Mouse (Mus musculus) thymus, adult 2 months (tissue): Measurements from ENCODE around the gene Armc7. TPM values are rescaled to one million over a fixed set of nuclear protein-coding genes. Genes with fewer than 3 reads are reported as not detected.
"Not testable (repeated sequence)": the region's sequence is repeated elsewhere in the genome, so short reads cannot be mapped to it uniquely, and the experiment has no call there.

Source experiments
- DNase-seq: peaks from one replicate; pipeline ENCODE4 v3.0.0; 2021
- H3K27ac ChIP-seq: fragments of 200-500 bp; 2 replicates; pipeline ENCODE4 v1.5.1; 2012; ENCODE audit warnings: low read length, control low read depth; ENCODE audit not compliant: control insufficient read depth, insufficient read depth
- H3K27me3 ChIP-seq: fragments of 200-500 bp; 2 replicates; pipeline ENCODE4 v1.6.1; 2012; ENCODE audit warnings: mild to moderate bottlenecking, low read length, moderate library complexity, mixed read lengths; ENCODE audit not compliant: control insufficient read depth, insufficient read depth
- H3K36me3 ChIP-seq: fragments of 200-500 bp; 2 replicates; pipeline ENCODE4 v1.6.1; 2012; ENCODE audit warnings: mild to moderate bottlenecking, low read length, moderate library complexity; ENCODE audit not compliant: control insufficient read depth, insufficient read depth
- H3K4me1 ChIP-seq: fragments of 200-500 bp; replicated peaks from 2 replicates; pipeline ENCODE4 v1.6.1; 2012; ENCODE audit warnings: low read length; ENCODE audit not compliant: control insufficient read depth, insufficient read depth
- H3K4me3 ChIP-seq: fragments of 200-500 bp; 2 replicates; pipeline ENCODE4 v1.5.1; 2012; ENCODE audit warnings: mild to moderate bottlenecking, low read length, control low read depth, moderate library complexity; ENCODE audit not compliant: control insufficient read depth, insufficient read depth
- CTCF ChIP-seq: fragments of 200-500 bp; IDR thresholded peaks from 2 replicates; pipeline ENCODE4 v1.5.1; 2012; ENCODE audit warnings: mild to moderate bottlenecking, control low read depth, low read length, moderate library complexity, borderline replicate concordance; ENCODE audit not compliant: control insufficient read depth, poor library complexity, insufficient read depth; ENCODE audit errors: extremely low read depth
- POLR2A ChIP-seq: fragments of 200-500 bp; IDR thresholded peaks from 2 replicates; pipeline ENCODE4 v1.6.1; 2012; ENCODE audit warnings: mild to moderate bottlenecking, low read length, control low read depth, moderate library complexity; ENCODE audit not compliant: control insufficient read depth, poor library complexity, insufficient read depth; ENCODE audit errors: extremely low read depth
- WGBS: fragments of 180-500 bp; shearing (Covaris S2); methylation state at CpG from one replicate; pipeline ENCODE4 v1.1.7; 2018; 5-methylcytosine and 5-hydroxymethylcytosine counted together
- polyA plus RNA-seq: library from polyadenylated mRNA; depleted of rRNA; stranded (reverse); fragments of >200 nt; gene quantifications from 2 replicates; pipeline ENCODE4 v1.2.3, GENCODE M21; 2012

Gene Armc7
- polyA plus RNA-seq, 1 experiment = 91.3 TPM

GRCm38 (mm10) chr11:115518693-115519092 lies 43.2 kb downstream of the Armc7 start:
- no peaks in the 10 kb centered on the region for H3K27me3 ChIP-seq
- no peak overlapping the region for H3K4me3 ChIP-seq
- peaks cover 12% of the 10 kb centered on the region for H3K36me3 ChIP-seq
- no peak overlapping the region for H3K27ac ChIP-seq
- 91% methylated on average over 9 of the region's 9 CpGs for WGBS
- DNase-seq = no peak
- H3K4me1 ChIP-seq = peaks cover 5% of the 10 kb centered on the region
- TF ChIP-seq POLR2A (no peak), CTCF (no peak)

- 81% methylated on average over 3 of the region's 3 CpGs for WGBS
- Histone ChIP-seq H3K36me3 (peaks cover 21% of the 10 kb centered on the region), H3K4me1 (peaks cover 5% of the 10 kb centered on the region), H3K27ac (no peak overlapping the region), H3K27me3 (no peaks in the 10 kb centered on the region), H3K4me3 (no peak overlapping the region)
- TF ChIP-seq POLR2A (no peak), CTCF (no peak)
- no peak for DNase-seq
Measured at GRCm38 (mm10) chr11:115519581-115519980, 44.1 kb downstream of the Armc7 start.

GRCm38 (mm10) chr11:115520218-115520617 lies 44.8 kb downstream of the Armc7 start:
- 94% methylated on average over 2 of the region's 2 CpGs for WGBS
- Histone ChIP-seq H3K4me1 (peaks cover 1% of the 10 kb centered on the region), H3K36me3 (peaks cover 28% of the 10 kb centered on the region), H3K4me3 (no peak overlapping the region), H3K27me3 (no peaks in the 10 kb centered on the region), H3K27ac (no peak overlapping the region)
- no peak for DNase-seq
- no peak for TF ChIP-seq CTCF

GRCm38 (mm10) chr11:115521080-115521479 lies 45.6 kb downstream of the Armc7 start:
- peaks cover 36% of the 10 kb centered on the region for H3K36me3 ChIP-seq
- no peak overlapping the region for H3K27ac ChIP-seq
- H3K4me3 ChIP-seq = no peak overlapping the region
- H3K4me1 ChIP-seq = no peaks in the 10 kb centered on the region
- H3K27me3 ChIP-seq = no peaks in the 10 kb centered on the region
- TF ChIP-seq POLR2A (no peak), CTCF (no peak)
- WGBS = 87% methylated on average over 4 of the region's 4 CpGs
- DNase-seq = no peak

GRCm38 (mm10) chr11:115522238-115522637 lies 46.8 kb downstream of the Armc7 start:
- WGBS = 98% methylated on average over 2 of the region's 2 CpGs
- Histone ChIP-seq H3K36me3 (peaks cover 48% of the 10 kb centered on the region), H3K4me3 (no peak overlapping the region), H3K27me3 (no peaks in the 10 kb centered on the region), H3K4me1 (no peaks in the 10 kb centered on the region), H3K27ac (no peak overlapping the region)
- DNase-seq = no peak
- TF ChIP-seq POLR2A (no peak), CTCF (no peak)

- no peaks in the 10 kb centered on the region for H3K27me3 ChIP-seq
- no peak for TF ChIP-seq CTCF
- TF ChIP-seq POLR2A = no peak
- no peak overlapping the region for H3K4me3 ChIP-seq
- peaks cover 52% of the 10 kb centered on the region for H3K36me3 ChIP-seq
- no peak for DNase-seq
- H3K4me1 ChIP-seq = no peaks in the 10 kb centered on the region
- no peak overlapping the region for H3K27ac ChIP-seq
- WGBS = 90% methylated on average over 2 of the region's 2 CpGs
Measured at GRCm38 (mm10) chr11:115522703-115523102, 47.2 kb downstream of the Armc7 start.

GRCm38 (mm10) chr11:115526446-115526845 lies 51.0 kb downstream of the Armc7 start:
- not testable (repeated sequence) for H3K27me3 ChIP-seq, H3K4me3 ChIP-seq, H3K4me1 ChIP-seq, DNase-seq, H3K27ac ChIP-seq
- 96% methylated on average over 3 of the region's 3 CpGs for WGBS
- H3K36me3 ChIP-seq = peaks cover 80% of the 10 kb centered on the region
